Mouse (Mus musculus) kidney, embryonic 14.5 days (tissue): ENCODE measurements at regions not wholly inside any gene's neighbourhood (a gene's known extent, or its start where the extent isn't known, plus 50 kb on each side); places are given as distances from the start of the nearest gene placed in this dataset.

ENCODE experiments used
- ATAC-seq: fragments of 200-750 bp; cut with Nextera tagmentation; 2 replicates; pipeline ENCODE4 v1.8.0; 2017; ENCODE audit warnings: moderate number of reproducible peaks, mild to moderate bottlenecking, moderate TSS enrichment, moderate library complexity; ENCODE audit not compliant: low FRiP score, low TSS enrichment
- H3K27ac ChIP-seq: fragments of 300-500 bp; sonication (generic); 2 replicates; pipeline ENCODE4 v1.5.1; 2014; ENCODE audit warnings: low read depth, mild to moderate bottlenecking, low read length, moderate library complexity, mixed read lengths
- H3K27me3 ChIP-seq: fragments of 300-500 bp; sonication (generic); 2 replicates; pipeline ENCODE4 v1.6.1; 2014; ENCODE audit warnings: mild to moderate bottlenecking, low read length; ENCODE audit not compliant: control insufficient read depth, insufficient read depth
- H3K36me3 ChIP-seq: fragments of 300-500 bp; sonication (generic); 2 replicates; pipeline ENCODE4 v1.6.1; 2014; ENCODE audit warnings: low read length, mixed read lengths; ENCODE audit not compliant: control insufficient read depth, insufficient read depth
- H3K4me1 ChIP-seq: fragments of 300-500 bp; sonication (generic); 2 replicates; pipeline ENCODE4 v1.6.1; 2014; ENCODE audit warnings: low read length, mixed read lengths; ENCODE audit not compliant: control insufficient read depth, insufficient read depth
- H3K4me2 ChIP-seq: fragments of 300-500 bp; sonication (generic); replicated peaks from 2 replicates; pipeline ENCODE4 v1.6.1; 2014; ENCODE audit warnings: low read depth, mild to moderate bottlenecking, low read length
- H3K4me3 ChIP-seq: fragments of 300-500 bp; sonication (generic); 2 replicates; pipeline ENCODE4 v1.5.1; 2014; ENCODE audit warnings: mild to moderate bottlenecking, low read length
- H3K9ac ChIP-seq: fragments of 300-500 bp; sonication (generic); 2 replicates; pipeline ENCODE4 v1.6.1; 2014; ENCODE audit warnings: low read depth, mild to moderate bottlenecking, low read length, moderate library complexity
- H3K9me3 ChIP-seq: fragments of 300-500 bp; sonication (generic); 2 replicates; pipeline ENCODE4 v1.6.1; 2016; ENCODE audit warnings: low read length; ENCODE audit not compliant: control insufficient read depth
- WGBS: fragments of 180-500 bp; shearing (Covaris S2); extraction: QIAGEN DNeasy Blood & Tissue Kit; methylation state at CpG from one replicate; pipeline ENCODE4 v1.1.7; 2014; 5-methylcytosine and 5-hydroxymethylcytosine counted together

- H3K27ac ChIP-seq, result no peak overlapping the region
- H3K4me2 ChIP-seq, result no peak overlapping the region
- H3K27me3 ChIP-seq, result no peaks in the 10 kb centered on the region
- H3K36me3 ChIP-seq, result no peaks in the 10 kb centered on the region
- peak; percentile 87 for ATAC-seq
- 19% methylated on average over 2 of the region's 2 CpGs for WGBS
- no peak overlapping the region for H3K9ac ChIP-seq
- H3K9me3 ChIP-seq, result no peaks in the 10 kb centered on the region
- H3K4me1 ChIP-seq, result no peaks in the 10 kb centered on the region
- no peak overlapping the region for H3K4me3 ChIP-seq
Observed at GRCm38 (mm10) chr11:45718630-45719029, 133.2 kb upstream of the Clint1 start.

GRCm38 (mm10) chr11:45719821-45720220 is 132.0 kb upstream of the Clint1 start:
- Histone ChIP-seq H3K27me3 (no peaks in the 10 kb centered on the region), H3K9ac (no peak overlapping the region), H3K4me3 (no peak overlapping the region), H3K27ac (no peak overlapping the region), H3K36me3 (no peaks in the 10 kb centered on the region), H3K4me2 (no peak overlapping the region), H3K9me3 (no peaks in the 10 kb centered on the region), H3K4me1 (no peaks in the 10 kb centered on the region)
- 90% methylated on average over 6 of the region's 6 CpGs for WGBS
- ATAC-seq, result no peak

GRCm38 (mm10) chr11:45736561-45736960 is 115.3 kb upstream of the Clint1 start:
- no peak overlapping the region for H3K9ac ChIP-seq
- H3K4me1 ChIP-seq, result no peaks in the 10 kb centered on the region
- H3K9me3 ChIP-seq, result no peaks in the 10 kb centered on the region
- peak; percentile 49; the same call in 1 of the 2 replicates for ATAC-seq
- H3K27ac ChIP-seq, result no peak overlapping the region
- no peaks in the 10 kb centered on the region for H3K27me3 ChIP-seq
- H3K4me2 ChIP-seq, result no peak overlapping the region
- no peaks in the 10 kb centered on the region for H3K36me3 ChIP-seq
- H3K4me3 ChIP-seq, result no peak overlapping the region
- WGBS, result 39% methylated on average over 3 of the region's 3 CpGs

GRCm38 (mm10) chr11:45738331-45738730 is 113.5 kb upstream of the Clint1 start:
- H3K4me2 ChIP-seq, result no peak overlapping the region
- H3K4me1 ChIP-seq, result no peaks in the 10 kb centered on the region
- no peak overlapping the region for H3K4me3 ChIP-seq
- no peak overlapping the region for H3K27ac ChIP-seq
- WGBS, result 75% methylated on average over 6 of the region's 6 CpGs
- no peaks in the 10 kb centered on the region for H3K36me3 ChIP-seq
- no peaks in the 10 kb centered on the region for H3K27me3 ChIP-seq
- ATAC-seq, result no peak
- H3K9me3 ChIP-seq, result no peaks in the 10 kb centered on the region
- no peak overlapping the region for H3K9ac ChIP-seq

- Histone ChIP-seq H3K4me1 (no peaks in the 10 kb centered on the region), H3K27me3 (no peaks in the 10 kb centered on the region), H3K36me3 (no peaks in the 10 kb centered on the region), H3K9ac (no peak overlapping the region), H3K4me3 (no peak overlapping the region), H3K4me2 (no peak overlapping the region), H3K27ac (no peak overlapping the region), H3K9me3 (peaks cover 6% of the 10 kb centered on the region; the same call in 1 of the 2 replicates)
- WGBS, result 79% methylated on average over 2 of the region's 2 CpGs
- ATAC-seq, result no peak
Observed at GRCm38 (mm10) chr11:45745941-45746340, 105.9 kb upstream of the Clint1 start.

GRCm38 (mm10) chr11:45750249-45750648 is 101.6 kb upstream of the Clint1 start:
- H3K27ac ChIP-seq, result no peak overlapping the region
- no peaks in the 10 kb centered on the region for H3K9me3 ChIP-seq
- H3K4me3 ChIP-seq, result no peak overlapping the region
- no peaks in the 10 kb centered on the region for H3K27me3 ChIP-seq
- no peak overlapping the region for H3K4me2 ChIP-seq
- H3K36me3 ChIP-seq, result no peaks in the 10 kb centered on the region
- no peak for ATAC-seq
- H3K9ac ChIP-seq, result no peak overlapping the region
- H3K4me1 ChIP-seq, result no peaks in the 10 kb centered on the region
- WGBS, result 80% methylated on average over 2 of the region's 2 CpGs

- no peaks in the 10 kb centered on the region for H3K4me1 ChIP-seq
- no peaks in the 10 kb centered on the region for H3K27me3 ChIP-seq
- H3K4me3 ChIP-seq, result no peak overlapping the region
- ATAC-seq, result peak; percentile 81; the same call in 1 of the 2 replicates
- H3K36me3 ChIP-seq, result no peaks in the 10 kb centered on the region
- no peaks in the 10 kb centered on the region for H3K9me3 ChIP-seq
- H3K4me2 ChIP-seq, result no peak overlapping the region
- no peak overlapping the region for H3K9ac ChIP-seq
- no peak overlapping the region for H3K27ac ChIP-seq
- 42% methylated on average over 1 of the region's 1 CpGs for WGBS
Observed at GRCm38 (mm10) chr11:45752237-45752636, 99.6 kb upstream of the Clint1 start.

- Histone ChIP-seq H3K9ac (no peak overlapping the region), H3K36me3 (no peaks in the 10 kb centered on the region), H3K4me1 (no peaks in the 10 kb centered on the region), H3K4me2 (no peak overlapping the region), H3K9me3 (no peaks in the 10 kb centered on the region), H3K27me3 (no peaks in the 10 kb centered on the region), H3K4me3 (no peak overlapping the region), H3K27ac (no peak overlapping the region)
- no peak for ATAC-seq
- 80% methylated on average over 2 of the region's 2 CpGs for WGBS
Observed at GRCm38 (mm10) chr11:45752791-45753190, 99.1 kb upstream of the Clint1 start.

GRCm38 (mm10) chr11:45767081-45767480 is 84.8 kb upstream of the Clint1 start:
- no peak for ATAC-seq
- H3K4me3 ChIP-seq, result no peak overlapping the region
- no peaks in the 10 kb centered on the region for H3K36me3 ChIP-seq
- no peak overlapping the region for H3K9ac ChIP-seq
- no peak overlapping the region for H3K4me2 ChIP-seq
- no peaks in the 10 kb centered on the region for H3K4me1 ChIP-seq
- WGBS, result 79% methylated on average over 4 of the region's 4 CpGs
- no peaks in the 10 kb centered on the region for H3K27me3 ChIP-seq
- H3K9me3 ChIP-seq, result no peaks in the 10 kb centered on the region
- no peak overlapping the region for H3K27ac ChIP-seq

GRCm38 (mm10) chr11:45782435-45782834 is 69.4 kb upstream of the Clint1 start:
- no peaks in the 10 kb centered on the region for H3K27me3 ChIP-seq
- H3K4me1 ChIP-seq, result no peaks in the 10 kb centered on the region
- H3K9ac ChIP-seq, result no peak overlapping the region
- no peak overlapping the region for H3K4me2 ChIP-seq
- no peaks in the 10 kb centered on the region for H3K36me3 ChIP-seq
- 83% methylated on average over 4 of the region's 4 CpGs for WGBS
- no peak overlapping the region for H3K27ac ChIP-seq
- no peak for ATAC-seq
- H3K4me3 ChIP-seq, result no peak overlapping the region
- H3K9me3 ChIP-seq, result no peaks in the 10 kb centered on the region
